Mouse (Mus musculus): ENCODE data around the gene Notch1. TPM values are rescaled to one million over a fixed set of nuclear protein-coding genes. Genes with fewer than 3 reads are reported as not detected.

Notch1 gene
- total RNA-seq, 4 experiments from 2014 or later: 22.2 to 36.5 (median 29.1) TPM

DNA sequence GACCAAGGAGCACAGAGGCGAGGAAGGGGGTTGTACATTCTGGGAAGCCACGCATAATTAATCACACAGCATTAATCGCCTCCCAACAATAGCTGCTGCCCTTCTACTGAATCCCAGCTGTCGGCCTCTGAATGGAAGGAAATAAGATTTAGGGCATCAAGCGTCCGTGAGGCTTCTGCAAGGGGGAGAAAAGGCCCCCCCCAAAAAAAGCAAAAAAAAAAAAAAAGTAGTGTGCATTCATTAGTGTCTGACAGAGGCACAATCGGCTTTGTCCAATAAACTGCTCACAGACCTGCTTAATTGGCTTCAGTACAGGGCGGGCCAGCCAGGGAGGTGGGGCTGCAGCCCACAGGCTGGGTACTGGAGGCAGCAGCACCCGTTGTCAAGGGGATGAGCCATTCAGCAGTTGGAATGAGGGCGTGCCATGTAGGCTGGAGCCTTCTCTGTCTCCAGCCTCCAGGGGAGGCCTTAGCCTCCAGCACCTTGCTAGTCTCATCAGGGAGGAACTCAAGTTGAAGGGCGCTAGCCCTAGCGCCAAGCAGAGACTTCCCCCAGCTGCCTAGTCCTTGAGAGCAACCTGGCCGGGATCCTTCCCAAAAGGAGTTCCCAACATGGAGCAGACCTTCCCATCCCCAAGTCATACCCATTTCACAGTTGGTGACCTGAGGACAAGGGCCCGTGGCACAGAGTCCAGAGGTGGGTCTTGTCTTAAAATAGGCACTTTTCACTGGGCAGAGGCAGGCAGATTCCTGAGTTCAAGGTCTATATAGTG lies 15.7 kb downstream of the Notch1 start:
- DNase-seq (ENCODE audit: low spot score): no peak

DNA sequence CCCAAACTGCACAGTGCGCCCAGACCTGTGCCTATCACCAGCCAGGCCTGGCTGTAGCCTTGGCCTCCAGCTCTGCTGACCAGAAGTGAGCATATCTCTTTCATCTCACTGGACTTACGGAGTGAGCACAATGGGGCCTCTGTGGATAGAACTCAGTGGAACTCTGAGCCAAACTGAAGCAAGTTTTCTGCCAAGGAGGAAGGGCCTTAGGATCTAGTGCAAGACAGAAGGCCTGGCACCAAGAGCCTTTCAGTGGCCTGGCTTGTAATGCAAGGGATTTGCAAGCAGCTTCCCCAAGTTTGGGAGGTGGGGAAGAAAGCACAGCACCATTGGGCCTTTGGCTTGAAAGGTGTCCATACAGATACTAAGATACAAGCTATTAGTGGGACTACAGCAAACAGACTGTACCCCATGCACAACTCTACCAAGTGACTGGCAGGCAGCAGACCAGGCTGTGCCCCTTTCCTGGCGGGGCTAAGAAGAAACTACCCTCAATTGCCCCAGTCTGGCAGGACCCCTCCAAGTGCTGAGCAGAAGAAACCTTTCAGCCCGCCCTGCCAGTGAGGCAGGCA lies 16.4 kb downstream of the Notch1 start:
- no peak for DNase-seq (ENCODE audit: low spot score)

DNA sequence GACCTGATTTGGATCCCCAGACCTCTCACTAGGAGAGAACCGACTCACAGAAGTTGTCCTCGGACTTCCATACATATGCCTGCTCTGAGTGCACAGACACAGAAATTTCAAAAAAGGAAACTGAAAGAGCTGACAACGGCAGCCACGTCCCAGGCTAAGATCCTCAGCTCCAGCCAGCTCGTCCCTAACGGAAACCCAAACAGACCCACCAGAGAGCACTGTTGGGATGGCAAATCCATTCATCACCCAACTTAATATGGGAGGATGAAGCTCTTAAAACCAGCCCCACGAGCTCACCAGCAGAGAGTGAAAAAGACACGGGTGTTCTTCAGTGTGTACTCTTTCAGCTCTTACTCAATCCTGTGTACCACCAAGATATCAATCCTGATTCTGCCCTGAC lies 17.8 kb downstream of the Notch1 start:
- DNase-seq (ENCODE audit: low spot score): no peak

DNA sequence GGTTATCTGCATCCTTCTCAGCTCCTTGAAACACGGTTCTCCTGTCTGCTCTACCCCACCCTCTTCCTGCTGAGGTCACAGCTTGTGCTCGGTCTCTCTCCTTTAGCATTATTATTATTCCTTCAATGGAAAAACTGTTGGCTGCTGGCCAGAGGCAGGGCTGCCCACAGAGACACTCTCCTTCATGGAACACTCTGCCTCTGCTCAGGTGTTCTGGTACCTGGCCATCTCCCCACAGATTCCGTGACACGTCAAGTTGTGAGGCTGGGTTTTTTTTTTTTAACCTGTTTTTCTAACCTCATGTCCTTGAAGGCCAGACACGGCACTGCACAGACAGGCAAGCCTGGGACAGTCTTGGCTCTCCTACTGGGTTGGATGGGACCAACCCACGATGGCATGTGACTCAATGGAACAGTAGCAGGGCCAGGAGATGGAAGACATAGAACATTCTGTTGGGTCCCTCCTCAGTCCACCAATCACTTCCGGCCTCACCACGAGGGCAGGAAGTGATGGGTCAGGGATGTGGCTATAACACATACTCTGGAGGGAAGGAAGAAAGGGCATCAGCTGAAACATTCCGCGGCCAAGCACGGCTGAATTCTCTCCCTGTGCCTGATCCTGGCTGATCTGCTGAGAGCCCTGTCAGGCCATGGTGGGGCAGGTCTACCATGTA lies 18.5 kb downstream of the Notch1 start:
- no peak for DNase-seq (ENCODE audit: low spot score)

DNA sequence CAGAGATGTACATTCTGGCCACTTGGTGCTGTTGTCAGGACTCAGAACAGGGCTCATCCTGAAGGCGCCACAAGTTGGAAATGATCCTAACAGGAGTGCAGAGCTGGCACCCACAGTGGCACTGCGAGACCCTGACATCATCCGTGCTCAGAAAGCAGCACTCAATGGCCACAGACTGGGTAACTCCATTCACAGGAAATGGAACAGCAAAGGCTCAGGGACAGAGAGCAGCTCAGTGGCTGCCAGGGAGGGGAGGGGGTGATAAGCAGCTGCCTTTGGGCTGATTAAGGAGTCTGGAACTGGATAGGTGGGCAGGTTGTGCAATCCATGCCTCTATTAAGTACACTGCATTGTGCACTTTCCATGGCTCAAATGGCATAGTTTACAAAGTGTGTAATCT lies 20.0 kb downstream of the Notch1 start:
- DNase-seq (ENCODE audit: low spot score): no peak

DNA sequence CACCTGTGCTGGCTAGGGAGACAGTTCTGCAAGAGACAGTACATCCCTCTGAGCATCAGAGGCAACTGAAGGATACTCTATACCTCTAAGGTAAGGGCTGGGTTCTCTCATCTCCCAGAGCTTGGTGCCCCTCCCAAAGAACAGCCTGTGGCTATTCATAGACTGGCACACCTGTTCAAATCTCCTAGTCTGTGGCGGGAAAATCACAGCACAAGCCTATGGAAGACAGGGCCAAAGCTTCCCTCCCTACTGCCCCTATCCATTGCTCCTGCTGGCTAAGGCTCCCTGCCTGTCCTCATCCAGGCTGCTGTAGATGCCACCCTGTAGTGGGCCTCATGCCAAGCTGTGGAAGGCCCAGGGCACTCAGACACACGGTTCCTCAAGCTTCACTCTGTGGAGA lies 20.8 kb downstream of the Notch1 start:
- no peak for DNase-seq (ENCODE audit: low spot score)

DNA sequence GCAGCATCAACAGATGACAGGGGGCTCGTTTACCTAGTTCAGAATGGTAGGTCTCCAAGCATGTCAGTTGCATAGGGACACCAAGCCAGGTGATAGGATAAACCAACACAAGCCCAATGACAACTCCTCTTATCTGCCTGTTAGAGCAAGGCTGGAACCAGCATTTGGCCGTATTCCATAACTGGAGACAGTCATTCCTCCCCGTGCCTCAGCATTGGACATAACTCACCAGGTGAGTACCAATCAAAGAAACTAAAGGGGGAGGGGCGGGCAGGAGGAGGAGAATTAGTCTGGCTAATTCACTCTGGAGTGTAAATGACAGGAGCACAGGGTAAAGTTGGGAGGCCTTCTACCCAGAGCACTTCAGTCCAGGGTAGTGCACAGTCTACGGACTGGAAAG lies 21.5 kb downstream of the Notch1 start:
- DNase-seq (ENCODE audit: low spot score): no peak

DNA sequence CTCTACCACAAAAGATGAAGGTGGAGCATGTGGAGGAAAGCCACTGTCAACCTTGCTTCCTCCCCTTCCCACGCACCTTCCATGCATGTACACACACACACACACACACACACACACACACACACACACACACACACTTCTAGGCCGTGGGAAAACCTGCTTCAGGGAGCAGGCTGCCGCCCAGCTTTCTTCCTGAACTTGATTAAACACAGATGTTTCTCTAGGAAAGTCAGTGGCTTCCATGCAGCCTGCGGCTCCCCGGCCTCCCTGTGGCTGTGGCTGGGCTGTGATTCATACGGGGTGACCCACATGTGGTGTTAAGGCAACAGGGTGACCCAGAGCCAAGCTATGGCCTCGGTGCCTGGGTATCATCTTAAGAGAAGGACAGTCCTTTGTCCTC lies 22.1 kb downstream of the Notch1 start:
- DNase-seq (ENCODE audit: low spot score): no peak

DNA sequence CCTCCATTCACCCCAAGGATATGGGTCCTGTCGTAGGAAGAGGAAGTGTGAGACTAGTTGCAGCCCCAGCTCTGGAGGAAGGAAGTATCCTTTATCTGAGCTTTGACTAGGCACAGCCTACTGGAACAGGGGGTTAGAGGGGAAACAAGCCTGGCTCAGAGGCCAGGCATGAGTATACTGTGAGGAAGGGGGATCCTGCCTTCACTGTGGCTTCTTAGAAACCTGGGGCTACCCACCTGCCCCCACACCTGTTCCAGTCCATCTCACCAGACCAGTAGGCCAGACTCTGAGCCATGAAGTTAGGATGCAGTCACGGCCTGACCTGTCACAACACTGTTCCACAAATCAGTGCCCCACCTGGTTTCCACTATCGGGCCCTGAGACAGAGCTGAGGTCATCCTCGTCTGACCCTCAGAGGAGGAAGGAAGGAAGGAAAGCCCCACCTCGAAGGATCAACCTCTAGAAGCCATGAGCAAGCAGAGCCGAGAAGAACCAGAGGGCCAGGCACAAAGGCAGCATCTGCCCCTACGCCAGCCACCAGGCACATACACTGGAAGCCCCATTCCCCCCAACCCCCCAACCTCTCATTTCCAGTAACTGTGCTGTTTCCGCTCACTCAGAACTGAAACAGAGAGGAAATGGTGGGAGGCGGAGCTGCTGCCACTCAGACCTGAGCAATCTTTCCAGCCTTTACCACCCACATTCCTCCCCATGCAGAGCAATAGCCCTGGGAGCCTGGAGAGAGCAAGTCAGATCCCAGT lies 23.3 kb downstream of the Notch1 start:
- DNase-seq (ENCODE audit: low spot score): no peak

DNA sequence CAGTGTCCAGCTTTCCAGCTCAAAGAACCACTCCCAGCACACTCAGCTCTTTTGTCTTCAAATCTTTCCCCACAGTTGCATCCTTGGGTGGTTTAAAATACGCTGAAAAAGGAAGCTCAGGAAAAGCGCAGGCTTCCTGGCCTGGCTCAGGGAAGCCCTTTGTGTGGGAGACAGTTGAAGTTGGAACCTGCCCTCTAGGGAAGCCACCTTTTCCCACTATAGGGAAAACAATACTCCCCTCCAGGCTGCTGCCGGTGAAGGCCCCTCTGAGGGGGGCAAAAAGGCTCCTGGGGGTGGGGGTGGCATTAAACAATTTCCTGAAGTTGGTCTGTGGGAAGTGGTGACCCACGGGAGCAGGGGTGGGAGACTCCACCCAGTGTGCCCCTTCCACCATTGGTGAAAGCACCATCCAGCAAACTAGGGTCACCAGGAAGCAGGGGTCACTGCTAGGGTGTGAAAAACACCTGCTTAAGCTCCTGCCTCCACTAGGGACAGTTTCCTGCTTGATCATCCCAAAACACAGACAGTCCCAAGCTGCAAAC lies 25.6 kb downstream of the Notch1 start:
- DNase-seq (ENCODE audit: low spot score): no peak

DNA sequence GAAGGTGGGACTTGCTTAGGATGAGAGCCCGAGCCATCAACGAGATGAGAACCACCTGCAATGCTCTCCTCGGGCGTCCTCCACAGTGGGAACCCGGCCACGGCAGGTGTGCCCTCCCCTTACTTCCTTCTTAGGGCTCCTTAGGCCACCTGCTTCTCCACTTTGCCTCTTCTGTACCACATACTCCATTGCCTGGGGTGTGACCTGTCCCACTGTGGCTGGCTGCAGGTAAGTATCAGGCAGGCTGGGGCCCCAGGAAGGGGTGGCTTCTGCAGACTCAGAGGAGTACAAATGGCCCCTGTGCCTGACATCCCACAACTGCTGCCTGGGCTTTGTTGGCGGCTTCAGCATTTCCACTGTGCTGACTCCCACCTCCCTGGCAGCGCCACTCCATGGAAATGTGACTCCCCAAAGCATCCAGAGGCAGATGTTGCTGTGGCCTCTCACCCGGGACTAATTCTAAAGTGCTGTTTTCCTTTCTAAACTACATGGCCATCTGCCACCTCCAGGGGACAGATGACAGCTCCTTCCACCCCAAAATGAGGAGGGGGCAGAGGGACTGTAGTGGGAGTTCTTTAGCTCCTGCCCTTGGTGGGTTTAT lies 27.8 kb downstream of the Notch1 start:
- no peak for DNase-seq (ENCODE audit: low spot score)

DNA sequence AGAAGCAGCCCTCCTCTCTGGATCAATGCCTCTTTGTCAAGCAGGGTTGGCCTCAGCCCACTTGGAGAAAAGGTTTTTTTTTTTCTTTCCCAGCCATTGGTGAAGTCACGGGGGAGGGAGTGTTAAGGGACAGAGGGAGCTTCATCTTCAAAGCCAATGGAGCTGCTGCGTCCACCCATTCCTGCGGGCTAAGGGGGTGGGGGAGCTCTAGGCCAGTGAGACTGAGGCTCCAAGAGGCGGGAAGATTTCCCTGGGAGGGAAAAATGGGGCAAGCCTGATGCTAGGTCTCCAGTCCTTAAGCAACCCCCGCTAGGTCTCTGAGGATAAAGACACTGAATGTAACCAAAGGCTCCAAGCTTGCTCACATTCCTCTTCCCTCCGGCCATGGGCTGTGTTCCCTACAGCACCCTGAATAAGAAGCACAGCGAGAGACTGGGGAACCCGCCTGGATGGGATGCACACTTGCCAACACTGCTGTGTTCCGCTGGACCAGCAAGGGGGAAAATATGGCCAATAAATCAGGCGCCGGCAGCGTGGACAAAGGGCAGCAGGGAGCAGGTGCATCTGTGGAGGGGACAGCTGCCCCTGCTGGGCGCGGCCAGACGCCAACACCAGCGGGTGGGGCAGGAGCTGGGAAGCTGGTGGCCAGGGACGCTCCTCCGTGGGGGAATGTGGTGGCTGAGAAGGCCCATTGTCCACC lies 29.0 kb downstream of the Notch1 start:
- DNase-seq (ENCODE audit: low spot score): no peak

DNA sequence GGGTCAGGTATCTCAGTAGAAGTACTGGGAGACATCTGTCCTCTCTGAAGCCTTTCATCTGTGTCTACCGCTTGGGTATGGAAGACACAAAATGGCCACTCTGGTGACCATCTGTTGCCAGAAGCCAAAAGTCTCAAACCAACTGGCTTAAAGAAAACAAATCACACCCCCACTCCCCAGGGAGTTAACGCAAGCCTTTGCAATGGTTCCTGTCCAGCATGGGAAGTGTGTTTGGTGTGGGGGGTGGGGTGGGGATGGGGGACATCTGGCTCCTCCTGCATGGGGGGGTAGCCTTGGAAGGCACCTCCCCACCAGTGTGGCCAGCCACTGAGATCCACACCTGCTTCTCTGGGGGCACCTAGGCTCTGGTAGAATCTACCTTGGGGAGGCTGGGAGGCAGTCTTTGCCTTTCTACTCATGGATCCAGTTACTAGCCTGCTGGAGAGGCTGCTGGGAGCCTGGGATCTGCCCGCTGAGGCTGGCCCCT lies 29.6 kb downstream of the Notch1 start:
- no peak for DNase-seq (ENCODE audit: low spot score)

DNA sequence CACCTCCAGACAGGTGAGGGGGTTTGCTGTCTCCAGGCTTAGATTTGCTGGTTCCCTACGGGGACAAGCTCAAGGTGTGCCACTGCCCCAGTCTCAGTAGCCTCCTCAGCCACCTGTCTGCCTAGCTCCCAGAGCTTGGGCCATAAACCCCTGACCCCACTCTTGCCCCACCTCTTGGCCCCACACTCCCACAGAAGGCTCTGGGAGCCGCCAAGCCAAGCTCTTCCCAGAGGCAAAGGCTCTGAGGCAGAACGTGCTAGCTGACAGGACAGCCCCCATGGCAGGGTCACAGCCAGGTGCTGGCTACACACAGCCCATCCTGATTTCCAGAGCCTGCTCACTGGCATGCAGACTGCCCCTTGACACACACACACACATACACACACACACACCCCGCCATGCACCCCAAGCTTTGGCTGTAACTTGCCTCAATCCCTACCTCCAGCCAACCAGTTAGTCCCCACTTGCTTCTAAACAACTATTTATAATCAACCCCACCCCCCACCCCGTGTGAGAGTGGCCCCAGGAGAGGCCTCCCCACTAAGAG lies 30.1 kb downstream of the Notch1 start:
- no peak for DNase-seq (ENCODE audit: low spot score)

DNA sequence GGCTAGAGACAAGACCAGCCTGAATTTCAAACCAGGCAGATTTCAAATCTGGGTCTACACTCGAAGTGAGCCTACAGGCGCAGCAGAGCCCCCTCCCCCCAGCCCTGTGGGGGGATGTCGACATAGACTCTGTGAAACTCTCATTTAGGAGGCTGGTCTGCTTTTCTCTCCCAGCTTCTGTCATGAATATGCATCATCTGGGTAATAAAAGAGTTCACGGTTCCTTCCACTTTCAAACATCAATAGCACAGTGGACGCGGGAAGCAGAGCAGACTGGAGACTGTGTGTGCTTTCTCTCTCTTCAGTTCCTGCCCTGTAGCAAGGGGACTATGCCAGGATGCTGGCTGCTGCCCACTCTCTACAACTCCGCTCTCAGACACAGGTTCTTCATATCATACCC lies 30.8 kb downstream of the Notch1 start:
- no peak for DNase-seq (ENCODE audit: low spot score)

DNA sequence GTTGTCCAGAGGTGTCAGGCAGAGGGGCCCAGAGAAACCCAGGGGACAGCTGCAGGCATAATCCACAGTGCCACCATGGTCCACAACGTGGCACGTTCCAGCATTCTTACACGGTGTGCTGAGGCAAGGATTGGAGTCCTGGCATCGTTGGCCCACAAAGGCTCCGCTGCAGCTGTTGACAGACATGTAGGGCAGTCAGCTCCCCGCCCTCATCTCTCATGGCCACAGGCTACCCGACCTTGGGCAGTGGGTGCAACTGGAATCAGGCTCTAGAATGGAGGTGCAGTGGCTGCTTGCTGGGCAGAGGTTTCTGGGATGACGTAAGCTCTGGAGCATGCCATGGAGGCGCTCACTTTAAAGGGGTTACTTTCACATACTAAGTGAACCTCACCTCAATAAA lies 31.2 kb downstream of the Notch1 start:
- no peak for DNase-seq (ENCODE audit: low spot score)

DNA sequence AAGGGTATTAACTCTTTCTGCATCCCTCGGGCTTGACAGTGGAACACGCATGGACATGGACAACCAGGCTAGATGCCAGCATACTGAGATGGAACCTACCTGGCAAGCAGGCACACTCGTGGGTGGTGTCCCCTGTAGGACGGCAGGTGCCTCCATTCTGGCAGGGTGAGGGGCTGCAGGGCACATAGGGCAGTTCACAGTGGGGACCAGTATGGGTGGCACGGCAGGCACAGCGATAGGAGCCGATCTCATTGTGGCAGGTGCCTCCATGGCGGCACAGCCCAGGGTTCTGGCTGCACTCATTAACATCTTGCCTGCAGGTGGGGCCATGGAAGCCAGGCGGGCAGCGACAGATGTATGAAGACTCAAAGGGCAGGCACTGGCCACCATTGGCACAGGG lies 32.3 kb downstream of the Notch1 start:
- no peak for DNase-seq (ENCODE audit: low spot score)

DNA sequence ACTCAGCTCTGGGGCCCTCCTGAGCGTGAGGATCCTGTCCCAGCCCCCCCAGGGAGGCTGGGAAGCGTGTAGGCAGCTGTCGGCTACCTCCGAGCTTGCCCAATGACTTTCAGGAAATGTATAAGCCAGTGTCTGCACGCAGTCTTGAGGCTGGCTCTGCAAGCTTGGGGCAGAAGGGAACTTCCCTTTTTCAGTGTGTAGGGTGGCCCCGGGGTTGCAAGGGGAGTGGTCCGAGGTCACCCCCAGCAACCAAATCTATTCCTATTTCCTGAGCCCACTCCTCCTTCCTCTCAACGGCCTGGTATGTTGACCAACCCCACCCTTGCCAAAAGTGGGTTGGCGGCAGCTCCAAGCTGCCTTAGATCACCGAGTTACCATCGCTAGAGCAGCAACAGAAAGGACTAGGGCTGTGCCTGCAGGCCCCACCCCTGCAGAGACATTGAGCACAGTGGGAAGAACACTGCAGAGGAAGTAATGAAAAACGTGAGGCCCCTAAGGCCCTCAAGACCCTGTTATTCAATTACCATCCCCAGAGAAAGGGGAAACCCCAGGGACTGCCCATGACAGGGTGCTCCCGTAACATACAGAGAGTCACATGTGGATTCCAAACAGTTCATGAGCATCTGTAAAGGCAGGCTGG lies 33.1 kb downstream of the Notch1 start:
- no peak for DNase-seq (ENCODE audit: low spot score)

DNA sequence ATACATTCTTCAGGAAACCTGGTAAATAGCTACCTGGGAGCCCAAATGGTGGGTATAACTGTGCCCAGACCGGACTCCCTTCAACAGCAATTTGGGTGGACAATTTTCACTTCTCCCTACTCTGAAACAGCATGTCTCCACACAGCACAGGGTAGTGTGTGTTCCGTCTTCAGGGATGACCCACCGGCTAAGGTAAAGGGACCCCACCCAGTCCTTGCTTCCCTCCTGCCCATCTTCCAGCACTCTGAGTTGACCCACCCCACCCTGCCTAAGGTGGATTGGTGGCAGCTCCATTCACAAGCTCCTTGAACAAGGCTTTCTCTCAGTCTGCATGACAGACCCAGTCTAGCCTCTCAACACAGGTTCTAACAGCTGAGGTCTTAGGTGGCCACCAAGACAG lies 33.6 kb downstream of the Notch1 start:
- no peak for DNase-seq (ENCODE audit: low spot score)

Data from heart, adult 8-10 months (tissue).